Mouse (Mus musculus): Measurements from ENCODE around the gene Adamts6.

Adamts6 gene

GRCm38 (mm10) chr13:104287366-104288225 is at the start of gene Adamts6:
TSS of gene Adamts6 (plus strand) at chr13:104287835.
- peak; percentile 79 for DNase-seq (ENCODE audit: low read depth)

- no peak for DNase-seq (ENCODE audit: low read depth)
These were observed 28.6 kb upstream of the Adamts6 start for GRCm38 (mm10) chr13:104258997-104259396.

- peak; percentile 78 for DNase-seq (ENCODE audit: low read depth)
These were observed 2.6 kb upstream of the Adamts6 start for GRCm38 (mm10) chr13:104285031-104285431.

GRCm38 (mm10) chr13:104285737-104286311 is 1.8 kb upstream of the Adamts6 start:
- DNase-seq (ENCODE audit: low read depth): peak; percentile 82

GRCm38 (mm10) chr13:104286336-104286735 is 1.3 kb upstream of the Adamts6 start:
- DNase-seq (ENCODE audit: low read depth): peak; percentile 73

GRCm38 (mm10) chr13:104286897-104287309 is 732 bp upstream of the Adamts6 start:
- DNase-seq (ENCODE audit: low read depth): peak; percentile 95

- DNase-seq (ENCODE audit: low read depth): peak; percentile 62
These were observed 708 bp downstream of the Adamts6 start for GRCm38 (mm10) chr13:104288226-104288859.

- peak; percentile 61 for DNase-seq (ENCODE audit: low read depth)
These were observed 1.5 kb downstream of the Adamts6 start for GRCm38 (mm10) chr13:104289176-104289575.

- DNase-seq (ENCODE audit: low read depth): no peak
These were observed 7.8 kb downstream of the Adamts6 start for GRCm38 (mm10) chr13:104295472-104295871.

- no peak for DNase-seq (ENCODE audit: low read depth)
These were observed 41.7 kb downstream of the Adamts6 start for GRCm38 (mm10) chr13:104329336-104329735.

- no peak for DNase-seq (ENCODE audit: low read depth)
These were observed 42.1 kb downstream of the Adamts6 start for GRCm38 (mm10) chr13:104329742-104330141.

GRCm38 (mm10) chr13:104352590-104352989 is 65.0 kb downstream of the Adamts6 start:
- no peak for DNase-seq (ENCODE audit: low read depth)

- no peak for DNase-seq (ENCODE audit: low read depth)
These were observed 106.1 kb downstream of the Adamts6 start for GRCm38 (mm10) chr13:104393427-104394356.

GRCm38 (mm10) chr13:104397814-104398213 is 110.2 kb downstream of the Adamts6 start:
- DNase-seq (ENCODE audit: low read depth): no peak

- DNase-seq (ENCODE audit: low read depth): no peak
These were observed 145.1 kb downstream of the Adamts6 start for GRCm38 (mm10) chr13:104432734-104433133.

GRCm38 (mm10) chr13:104442559-104442958 is 154.9 kb downstream of the Adamts6 start:
- DNase-seq (ENCODE audit: low read depth): no peak

GRCm38 (mm10) chr13:104445437-104445836 is 157.8 kb downstream of the Adamts6 start:
- DNase-seq (ENCODE audit: low read depth): no peak

- DNase-seq (ENCODE audit: low read depth): no peak
These were observed 159.3 kb downstream of the Adamts6 start for GRCm38 (mm10) chr13:104446974-104447373.

GRCm38 (mm10) chr13:104447470-104447869 is 159.8 kb downstream of the Adamts6 start:
- no peak for DNase-seq (ENCODE audit: low read depth)

- no peak for DNase-seq (ENCODE audit: low read depth)
These were observed 160.7 kb downstream of the Adamts6 start for GRCm38 (mm10) chr13:104448349-104448748.

- no peak for DNase-seq (ENCODE audit: low read depth)
These were observed 165.8 kb downstream of the Adamts6 start for GRCm38 (mm10) chr13:104453271-104453974.
